Mouse (Mus musculus): ENCODE data around the gene Ctsh.

- TF ChIP-seq GATA1 (IDR thresholded peaks at IDR 0.05; ENCODE audit: borderline replicate concordance, low read length) (no peak), FLI1 (IDR thresholded peaks at IDR 0.05; ENCODE audit: low read length) (no peak)
These were observed 18.2 kb upstream of the Ctsh start for GRCm38 (mm10) chr9:90035794-90036193.
